Mouse (Mus musculus): Measurements from ENCODE around the gene 1700007K13Rik. TPM values are rescaled to one million over a fixed set of nuclear protein-coding genes. Genes with fewer than 3 reads are reported as not detected.

1700007K13Rik gene
- total and polyA plus RNA-seq, 3 experiments: 0.74 to 0.98 TPM; not detected in 1

DNA sequence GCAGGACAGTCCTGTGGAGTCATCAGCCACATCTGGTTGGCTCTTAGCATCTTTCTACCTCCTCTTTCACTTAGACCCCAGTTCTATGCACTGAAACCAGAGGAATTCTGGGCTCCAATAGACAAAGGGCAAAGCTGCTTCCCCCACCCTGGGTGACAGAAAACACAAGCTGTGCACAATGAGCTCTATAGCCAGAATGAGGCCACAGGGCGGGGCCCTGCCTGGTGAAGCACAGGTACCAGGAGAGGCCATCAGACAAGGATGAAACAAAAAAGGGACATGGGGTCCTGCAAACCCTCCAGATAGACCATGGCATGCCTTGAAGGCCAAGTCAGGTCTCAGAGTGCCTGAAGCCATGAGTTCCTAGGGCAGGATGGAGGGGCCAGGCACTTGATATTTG, 49.6 kb downstream of the 1700007K13Rik start:
- Histone ChIP-seq H3K4me1 (ENCODE audit: control insufficient read depth in 1 of 2, insufficient read depth in 2 of 2) (peaks cover 5 to 8% of the 10 kb centered on the region in 2 experiments; a peak in 2 of 4 replicates), H3K4me2 (ENCODE audit: insufficient read depth, low read depth, poor library complexity, severe bottlenecking) (no peak overlapping the region), H3K27me3 (replicated peaks) (peaks cover 29% of the 10 kb centered on the region), H3K9me3 (replicated peaks; ENCODE audit: low read length) (no peaks in the 10 kb centered on the region), H3K79me2 (replicated peaks; ENCODE audit: control insufficient read depth, extremely low read depth, insufficient read depth, poor library complexity, severe bottlenecking) (no peaks in the 10 kb centered on the region), H3K4me3 (replicated peaks in 1 of 3; ENCODE audit: low read depth in 2 of 3, low read length in 2 of 3, poor library complexity in 1 of 3) (no peak overlapping the region), H3K27ac (ENCODE audit: insufficient read depth, low read depth) (no peak overlapping the region), H3K9ac (ENCODE audit: insufficient read depth, low read depth) (no peak overlapping the region), H3K36me3 (replicated peaks in 1 of 2; ENCODE audit: control insufficient read depth in 1 of 2, insufficient read depth in 1 of 2, low read length in 1 of 2) (no peaks in the 10 kb centered on the region)
- no peak for DNase-seq (ENCODE audit: extremely low read depth)
- dilution Hi-C loops (cut with MboI; ENCODE audit: extremely low pct_ligation_motif_present, extremely low pct_unique_long_range_greater_than_20kb, low sequenced_read_pairs) (no loop called here), in situ Hi-C loops (cut with MboI; ENCODE audit: low pct_ligation_motif_present, low pct_unique_long_range_greater_than_20kb, low sequenced_read_pairs) (loop anchor here (5.0 kb wide), 1 partner anchor 114 kb away; no protein-coding TSS in a partner anchor)
- TF ChIP-seq MAX (IDR thresholded peaks at IDR 0.05; ENCODE audit: low read length) (no peak), E2F4 (IDR thresholded peaks at IDR 0.05; ENCODE audit: insufficient replicate concordance, low read depth, low read length) (no peak), RAD21 (IDR thresholded peaks at IDR 0.05; ENCODE audit: low read depth, low read length) (no peak), ZNF384 (IDR thresholded peaks at IDR 0.05; ENCODE audit: low read depth, low read length) (no peak), PAX5 (IDR thresholded peaks at IDR 0.05; ENCODE audit: low read length) (no peak), UBTF (IDR thresholded peaks at IDR 0.05; ENCODE audit: low read depth, low read length) (no peak), SMC3 (IDR thresholded peaks at IDR 0.05; ENCODE audit: low read depth, low read length) (no peak), USF2 (conservative IDR thresholded peaks at IDR 0.05; ENCODE audit: low read depth, low read length) (no peak), USF1 (IDR thresholded peaks at IDR 0.05; ENCODE audit: low read depth, low read length) (no peak), ZMIZ1 (IDR thresholded peaks at IDR 0.05; ENCODE audit: low read depth, low read length) (no peak), IRF4 (IDR thresholded peaks at IDR 0.05; ENCODE audit: low read depth, low read length) (no peak), ELF1 (IDR thresholded peaks at IDR 0.05; ENCODE audit: low read depth, low read length) (no peak), POLR2A (IDR thresholded peaks at IDR 0.05; ENCODE audit: low read depth, low read length) (no peak), BHLHE40 (IDR thresholded peaks at IDR 0.05; ENCODE audit: low read depth, low read length) (no peak), MXI1 (IDR thresholded peaks at IDR 0.05; ENCODE audit: low read depth, low read length) (no peak), CHD1 (IDR thresholded peaks at IDR 0.05; ENCODE audit: low read depth, low read length) (no peak), ZKSCAN1 (IDR thresholded peaks at IDR 0.05; ENCODE audit: borderline replicate concordance, low read depth, low read length) (no peak), MAZ (IDR thresholded peaks at IDR 0.05; ENCODE audit: low read depth, low read length) (no peak)

- H3K9me3 ChIP-seq (replicated peaks; ENCODE audit: low read length): no peaks in the 10 kb centered on the region
- in situ Hi-C loops (cut with MboI; ENCODE audit: low pct_ligation_motif_present, low pct_unique_long_range_greater_than_20kb, low sequenced_read_pairs) (loop anchor here (5.0 kb wide), 1 partner anchor 113 kb away; no protein-coding TSS in a partner anchor), dilution Hi-C loops (cut with MboI; ENCODE audit: extremely low pct_ligation_motif_present, extremely low pct_unique_long_range_greater_than_20kb, low sequenced_read_pairs) (no loop called here)
- H3K4me3 ChIP-seq (replicated peaks in 1 of 3; ENCODE audit: low read depth in 2 of 3, low read length in 2 of 3, poor library complexity in 1 of 3): no peak overlapping the region
- no peak overlapping the region for H3K4me2 ChIP-seq (ENCODE audit: insufficient read depth, low read depth, poor library complexity, severe bottlenecking)
- peaks cover 21% of the 10 kb centered on the region for H3K27me3 ChIP-seq (replicated peaks)
- no peaks in the 10 kb centered on the region for H3K79me2 ChIP-seq (replicated peaks; ENCODE audit: control insufficient read depth, extremely low read depth, insufficient read depth, poor library complexity, severe bottlenecking)
- DNase-seq (ENCODE audit: extremely low read depth): no peak
- H3K36me3 ChIP-seq (replicated peaks in 1 of 2; ENCODE audit: control insufficient read depth in 1 of 2, insufficient read depth in 1 of 2, low read length in 1 of 2): no peaks in the 10 kb centered on the region
- H3K9ac ChIP-seq (ENCODE audit: insufficient read depth, low read depth): no peak overlapping the region
- peaks cover 5 to 8% of the 10 kb centered on the region in 2 experiments; a peak in 2 of 4 replicates for H3K4me1 ChIP-seq (ENCODE audit: control insufficient read depth in 1 of 2, insufficient read depth in 2 of 2)
- H3K27ac ChIP-seq (ENCODE audit: insufficient read depth, low read depth): no peak overlapping the region
- no peak for TF ChIP-seq GABPA (IDR thresholded peaks at IDR 0.05; ENCODE audit: insufficient replicate concordance, low read depth, low read length)
- TF ChIP-seq JUND (conservative IDR thresholded peaks at IDR 0.05; ENCODE audit: low read depth, low read length): no peak
- no peak for TF ChIP-seq E2F4 (IDR thresholded peaks at IDR 0.05; ENCODE audit: insufficient replicate concordance, low read depth, low read length)
- TF ChIP-seq NELFE (IDR thresholded peaks at IDR 0.05; ENCODE audit: low read depth, low read length): no peak
- no peak for TF ChIP-seq USF1 (IDR thresholded peaks at IDR 0.05; ENCODE audit: low read depth, low read length)
- TF ChIP-seq SMC3 (IDR thresholded peaks at IDR 0.05; ENCODE audit: low read depth, low read length): no peak
- TF ChIP-seq CTCF (conservative IDR thresholded peaks at IDR 0.05 in 1 of 2, IDR thresholded peaks at IDR 0.05 in 1 of 2; ENCODE audit: low read depth in 2 of 2, low read length in 2 of 2): no peak
- no peak for TF ChIP-seq MXI1 (IDR thresholded peaks at IDR 0.05; ENCODE audit: low read depth, low read length)
- no peak for TF ChIP-seq JUN (IDR thresholded peaks at IDR 0.05; ENCODE audit: insufficient read depth, low read depth, low read length)
- no peak for TF ChIP-seq ELF1 (IDR thresholded peaks at IDR 0.05; ENCODE audit: low read depth, low read length)
- no peak for TF ChIP-seq IRF4 (IDR thresholded peaks at IDR 0.05; ENCODE audit: low read depth, low read length)
- TF ChIP-seq EP300 (IDR thresholded peaks at IDR 0.05; ENCODE audit: low read length): no peak
- TF ChIP-seq POLR2AphosphoS2 (IDR thresholded peaks at IDR 0.05; ENCODE audit: low read depth, low read length): no peak
- no peak for TF ChIP-seq RAD21 (IDR thresholded peaks at IDR 0.05; ENCODE audit: low read depth, low read length)
- no peak for TF ChIP-seq CHD1 (IDR thresholded peaks at IDR 0.05; ENCODE audit: low read depth, low read length)
- no peak for TF ChIP-seq MEF2A (IDR thresholded peaks at IDR 0.05; ENCODE audit: borderline replicate concordance, low read depth, low read length)
Measured at GRCm38 (mm10) chr2:28415387-28416024, 50.6 kb downstream of the 1700007K13Rik start.

Measured in CH12.LX (cell line).